Mouse (Mus musculus) lung, embryonic 14.5 days (tissue): Measurements from ENCODE around the gene Syk. TPM values are rescaled to one million over a fixed set of nuclear protein-coding genes. Genes with fewer than 3 reads are reported as not detected.

Source experiments
- ATAC-seq: fragments of 200-750 bp; cut with Nextera tagmentation; 2 replicates; pipeline ENCODE4 v1.8.0; 2017; ENCODE audit warnings: mild to moderate bottlenecking, moderate TSS enrichment, moderate library complexity; ENCODE audit not compliant: insufficient read depth
- DNase-seq: peaks from one replicate; pipeline ENCODE4 v3.0.0-alpha.2; 2015
- H3K27ac ChIP-seq: fragments of 300-500 bp; sonication (generic); 2 replicates; pipeline ENCODE4 v1.5.1; 2014; ENCODE audit warnings: low read depth, mild to moderate bottlenecking, moderate library complexity
- H3K27me3 ChIP-seq: fragments of 300-500 bp; sonication (generic); 2 replicates; pipeline ENCODE4 v1.6.1; 2014; ENCODE audit warnings: low read length, control low read depth; ENCODE audit not compliant: insufficient read depth
- H3K36me3 ChIP-seq: fragments of 300-500 bp; sonication (generic); 2 replicates; pipeline ENCODE4 v1.6.1; 2014; ENCODE audit warnings: control low read depth; ENCODE audit not compliant: insufficient read depth
- H3K4me1 ChIP-seq: fragments of 300-500 bp; sonication (generic); 2 replicates; pipeline ENCODE4 v1.6.1; 2014; ENCODE audit warnings: antibody characterized with exemption, control low read depth; ENCODE audit not compliant: insufficient read depth
- H3K4me2 ChIP-seq: fragments of 300-500 bp; sonication (generic); 2 replicates; pipeline ENCODE4 v1.6.1; 2014; ENCODE audit warnings: mild to moderate bottlenecking
- H3K4me3 ChIP-seq: fragments of 300-500 bp; sonication (generic); 2 replicates; pipeline ENCODE4 v1.5.1; 2014; ENCODE audit warnings: low read depth, low read length
- H3K9ac ChIP-seq: fragments of 300-500 bp; sonication (generic); 2 replicates; pipeline ENCODE4 v1.6.1; 2014
- H3K9me3 ChIP-seq: fragments of 300-500 bp; sonication (generic); 2 replicates; pipeline ENCODE4 v1.6.1; 2016; ENCODE audit warnings: low read depth, low read length, control low read depth
- CTCF ChIP-seq: IDR thresholded peaks from 2 replicates; pipeline ENCODE4 v1.5.1; 2016; ENCODE audit warnings: antibody characterized with exemption, low read depth
- WGBS: fragments of 180-500 bp; shearing (Covaris S2); extraction: QIAGEN DNeasy Blood & Tissue Kit; methylation state at CpG from one replicate; pipeline ENCODE4 v1.1.7; 2014; 5-methylcytosine and 5-hydroxymethylcytosine counted together
- polyA plus RNA-seq: library from polyadenylated mRNA; unstranded; fragments of >200 nt; fragmentation: Nextera tagmentation; extraction: Ambion mirVana; gene quantifications from 2 replicates; pipeline ENCODE4 v1.2.1, GENCODE M21; 2014

Gene Syk
- polyA plus RNA-seq, 1 experiment from 2014 or later, result 6.6 TPM

- H3K4me2 ChIP-seq, result no peak overlapping the region
- DNase-seq (no peak), ATAC-seq (no peak)
- TF ChIP-seq CTCF, result no peak
- H3K27me3 ChIP-seq, result no peaks in the 10 kb centered on the region
- H3K4me3 ChIP-seq, result no peak overlapping the region
- no peaks in the 10 kb centered on the region for H3K36me3 ChIP-seq
- WGBS, result 63% methylated on average over 5 of the region's 5 CpGs
- H3K4me1 ChIP-seq, result no peaks in the 10 kb centered on the region
- no peak overlapping the region for H3K27ac ChIP-seq
- H3K9me3 ChIP-seq, result no peaks in the 10 kb centered on the region
- no peak overlapping the region for H3K9ac ChIP-seq
Observed at GRCm38 (mm10) chr13:52541385-52542035, 41.5 kb upstream of the Syk start.

- Histone ChIP-seq H3K4me2 (no peak overlapping the region), H3K36me3 (no peaks in the 10 kb centered on the region), H3K27me3 (no peaks in the 10 kb centered on the region), H3K27ac (no peak overlapping the region), H3K4me1 (no peaks in the 10 kb centered on the region), H3K9ac (no peak overlapping the region), H3K9me3 (no peaks in the 10 kb centered on the region), H3K4me3 (no peak overlapping the region)
- WGBS, result 62% methylated on average over 8 of the region's 8 CpGs
- DNase-seq (no peak), ATAC-seq (no peak)
- TF ChIP-seq CTCF, result no peak
Observed at GRCm38 (mm10) chr13:52542036-52542526, 40.9 kb upstream of the Syk start.

GRCm38 (mm10) chr13:52542636-52543035, 40.3 kb upstream of the Syk start:
- Histone ChIP-seq H3K9me3 (no peaks in the 10 kb centered on the region), H3K4me2 (no peak overlapping the region), H3K36me3 (no peaks in the 10 kb centered on the region), H3K27me3 (no peaks in the 10 kb centered on the region), H3K4me3 (no peak overlapping the region), H3K27ac (no peak overlapping the region), H3K9ac (no peak overlapping the region), H3K4me1 (no peaks in the 10 kb centered on the region)
- ATAC-seq (no peak), DNase-seq (no peak)
- TF ChIP-seq CTCF, result no peak
- 56% methylated on average over 4 of the region's 4 CpGs for WGBS

- no peak overlapping the region for H3K4me2 ChIP-seq
- H3K4me3 ChIP-seq, result no peak overlapping the region
- H3K36me3 ChIP-seq, result no peaks in the 10 kb centered on the region
- no peak overlapping the region for H3K27ac ChIP-seq
- DNase-seq (no peak), ATAC-seq (no peak)
- no peak for TF ChIP-seq CTCF
- no peak overlapping the region for H3K9ac ChIP-seq
- WGBS, result 60% methylated on average over 6 of the region's 6 CpGs
- no peaks in the 10 kb centered on the region for H3K27me3 ChIP-seq
- H3K4me1 ChIP-seq, result no peaks in the 10 kb centered on the region
- H3K9me3 ChIP-seq, result no peaks in the 10 kb centered on the region
Observed at GRCm38 (mm10) chr13:52546288-52546687, 36.7 kb upstream of the Syk start.

- H3K4me3 ChIP-seq, result no peak overlapping the region
- no peak overlapping the region for H3K27ac ChIP-seq
- H3K4me1 ChIP-seq, result no peaks in the 10 kb centered on the region
- H3K27me3 ChIP-seq, result no peaks in the 10 kb centered on the region
- H3K9me3 ChIP-seq, result no peaks in the 10 kb centered on the region
- H3K4me2 ChIP-seq, result no peak overlapping the region
- DNase-seq, result no peak
- H3K9ac ChIP-seq, result no peak overlapping the region
- no peaks in the 10 kb centered on the region for H3K36me3 ChIP-seq
- WGBS, result 58% methylated on average over 5 of the region's 5 CpGs
- no peak for ATAC-seq
- TF ChIP-seq CTCF, result 0 out of 2 replicates have a peak, but pooled peaks have one; percentile 4
Observed at GRCm38 (mm10) chr13:52550690-52551193, 32.2 kb upstream of the Syk start.

GRCm38 (mm10) chr13:52551275-52551674, 31.7 kb upstream of the Syk start:
- Histone ChIP-seq H3K4me1 (no peaks in the 10 kb centered on the region), H3K9me3 (no peaks in the 10 kb centered on the region), H3K36me3 (no peaks in the 10 kb centered on the region), H3K4me2 (no peak overlapping the region), H3K9ac (no peak overlapping the region), H3K27ac (no peak overlapping the region), H3K4me3 (no peak overlapping the region), H3K27me3 (no peaks in the 10 kb centered on the region)
- no peak for TF ChIP-seq CTCF
- DNase-seq (no peak), ATAC-seq (no peak)
- 77% methylated on average over 9 of the region's 9 CpGs for WGBS

- whole genome bisulfite sequencing, result 69% methylated on average over 9 of the region's 9 CpGs
- TF ChIP-seq CTCF, result no peak
- ATAC-seq, result no peak
- Histone ChIP-seq H3K9me3 (no peaks in the 10 kb centered on the region), H3K4me2 (no peak overlapping the region), H3K9ac (no peak overlapping the region), H3K27me3 (no peaks in the 10 kb centered on the region), H3K4me1 (no peaks in the 10 kb centered on the region), H3K36me3 (no peaks in the 10 kb centered on the region), H3K4me3 (no peak overlapping the region), H3K27ac (no peak overlapping the region)
- DNase-seq, result no peak
Observed at GRCm38 (mm10) chr13:52552822-52553477, 30.0 kb upstream of the Syk start.
